Mouse (Mus musculus) liver, postnatal 0 days (tissue): ENCODE measurements at regions not wholly inside any gene's neighbourhood (a gene's known extent, or its start where the extent isn't known, plus 50 kb on each side); places are given as distances from the start of the nearest gene placed in this dataset.

Source experiments
- CTCF ChIP-seq: sonication (generic); IDR thresholded peaks from 2 replicates; pipeline ENCODE4 v1.5.1; 2016; ENCODE audit warnings: antibody characterized with exemption, low read depth
- EP300 ChIP-seq: IDR thresholded peaks from 2 replicates; pipeline ENCODE4 v1.6.1; 2016; ENCODE audit warnings: antibody characterized with exemption, low read depth, mild to moderate bottlenecking

- TF ChIP-seq CTCF (no peak), EP300 (no peak)
Measured at GRCm38 (mm10) chr3:130900054-130900840, 170.0 kb upstream of the Rpl34 start.
